Mouse (Mus musculus): Measurements from ENCODE around the gene Olfr201. TPM values are rescaled to one million over a fixed set of nuclear protein-coding genes. Genes with fewer than 3 reads are reported as not detected.
"Not testable (repeated sequence)": the region's sequence is repeated elsewhere in the genome, so short reads cannot be mapped to it uniquely, and the experiment has no call there.

Gene Olfr201
- polyA plus RNA-seq (2016; fragmentation: Nextera tagmentation; extraction: Ambion mirVana), result not detected in 2 replicates

GRCm38 (mm10) chr16:59272532-59272931 lies at the start of gene Olfr201:
Gene Olfr201, minus strand, starts transcription at chr16:59272632.
- H3K9me3 ChIP-seq; H3K27me3 ChIP-seq (replicated peaks; ENCODE audit: low read depth, poor library complexity, severe bottlenecking); DNase-seq (ENCODE audit: low spot score); H3K36me3 ChIP-seq (replicated peaks); H3K27ac ChIP-seq (replicated peaks); H3K4me1 ChIP-seq; H3K4me3 ChIP-seq: not testable (repeated sequence)
- WGBS, result 90% methylated on average over 4 of the region's 4 CpGs

- Histone ChIP-seq H3K4me1 (no peaks in the 10 kb centered on the region), H3K27ac (replicated peaks) (no peak within 1 kb of the TSS), H3K4me3 (no peak within 1 kb of the TSS), H3K27me3 (replicated peaks; ENCODE audit: low read depth, poor library complexity, severe bottlenecking) (no peaks in the 10 kb centered on the region), H3K36me3 (replicated peaks) (no peaks in the 10 kb centered on the region), H3K9me3 (no peaks in the 10 kb centered on the region)
- no peak for DNase-seq (ENCODE audit: low spot score)
Observed at GRCm38 (mm10) chr16:59318148-59318547, 45.7 kb upstream of the Olfr201 start, which contains the start of gene Olfr204. Gene Olfr204, minus strand, starts transcription at chr16:59318248.

GRCm38 (mm10) chr16:59298581-59298980 lies 26.1 kb upstream of the Olfr201 start, which contains the start of gene Olfr203:
Gene Olfr203, plus strand, starts transcription at chr16:59298881.
- no peak within 1 kb of the TSS for H3K27ac ChIP-seq (replicated peaks)
- no peaks in the 10 kb centered on the region for H3K9me3 ChIP-seq
- no peak within 1 kb of the TSS for H3K4me3 ChIP-seq
- no peaks in the 10 kb centered on the region for H3K36me3 ChIP-seq (replicated peaks)
- WGBS, result 82% methylated on average over 2 of the region's 2 CpGs
- no peaks in the 10 kb centered on the region for H3K4me1 ChIP-seq
- DNase-seq (ENCODE audit: low spot score), result no peak
- no peaks in the 10 kb centered on the region for H3K27me3 ChIP-seq (replicated peaks; ENCODE audit: low read depth, poor library complexity, severe bottlenecking)

- H3K27ac ChIP-seq (replicated peaks); H3K4me1 ChIP-seq; H3K4me3 ChIP-seq; DNase-seq (ENCODE audit: low spot score); H3K27me3 ChIP-seq (replicated peaks; ENCODE audit: low read depth, poor library complexity, severe bottlenecking); H3K36me3 ChIP-seq (replicated peaks); H3K9me3 ChIP-seq: not testable (repeated sequence)
- 86% methylated on average over 9 of the region's 9 CpGs for WGBS
Observed at GRCm38 (mm10) chr16:59287576-59287975, 15.1 kb upstream of the Olfr201 start.

GRCm38 (mm10) chr16:59286693-59287092 lies 14.3 kb upstream of the Olfr201 start, which contains the start of gene Olfr202:
Gene Olfr202, minus strand, starts transcription at chr16:59286793.
- 92% methylated on average over 1 of the region's 1 CpGs for WGBS
- H3K36me3 ChIP-seq (replicated peaks), result no peaks in the 10 kb centered on the region

GRCm38 (mm10) chr16:59283476-59283875 lies 11.0 kb upstream of the Olfr201 start:
- no peak overlapping the region for H3K4me3 ChIP-seq
- H3K27ac ChIP-seq (replicated peaks), result no peak overlapping the region
- WGBS, result 73% methylated on average over 1 of the region's 1 CpGs
- no peaks in the 10 kb centered on the region for H3K27me3 ChIP-seq (replicated peaks; ENCODE audit: low read depth, poor library complexity, severe bottlenecking)
- H3K9me3 ChIP-seq, result no peaks in the 10 kb centered on the region
- DNase-seq (ENCODE audit: low spot score), result no peak
- H3K36me3 ChIP-seq (replicated peaks), result no peaks in the 10 kb centered on the region
- H3K4me1 ChIP-seq, result no peaks in the 10 kb centered on the region

More at GRCm38 (mm10) chr16:59286693-59287092, 14.3 kb upstream of the Olfr201 start, which contains the start of gene Olfr202:
- no peaks in the 10 kb centered on the region for H3K27me3 ChIP-seq (replicated peaks; ENCODE audit: low read depth, poor library complexity, severe bottlenecking)
- H3K4me3 ChIP-seq, result no peak within 1 kb of the TSS
- no peaks in the 10 kb centered on the region for H3K9me3 ChIP-seq
- H3K4me1 ChIP-seq, result no peaks in the 10 kb centered on the region
- H3K27ac ChIP-seq (replicated peaks), result no peak within 1 kb of the TSS
- DNase-seq (ENCODE audit: low spot score), result no peak

GRCm38 (mm10) chr16:59280542-59280941 lies 8.1 kb upstream of the Olfr201 start:
- Histone ChIP-seq H3K36me3 (replicated peaks) (no peaks in the 10 kb centered on the region), H3K27ac (replicated peaks) (no peak overlapping the region)

GRCm38 (mm10) chr16:59269097-59269496 lies 3.3 kb downstream of the Olfr201 start:
- not testable (repeated sequence) for H3K9me3 ChIP-seq; DNase-seq (ENCODE audit: low spot score); H3K27ac ChIP-seq (replicated peaks); H3K36me3 ChIP-seq (replicated peaks); H3K4me1 ChIP-seq; H3K4me3 ChIP-seq; H3K27me3 ChIP-seq (replicated peaks; ENCODE audit: low read depth, poor library complexity, severe bottlenecking)
- WGBS, result 83% methylated on average over 4 of the region's 4 CpGs

More at GRCm38 (mm10) chr16:59280542-59280941, 8.1 kb upstream of the Olfr201 start:
- no peaks in the 10 kb centered on the region for H3K4me1 ChIP-seq
- no peaks in the 10 kb centered on the region for H3K27me3 ChIP-seq (replicated peaks; ENCODE audit: low read depth, poor library complexity, severe bottlenecking)
- no peaks in the 10 kb centered on the region for H3K9me3 ChIP-seq
- no peak overlapping the region for H3K4me3 ChIP-seq
- no peak for DNase-seq (ENCODE audit: low spot score)
- 83% methylated on average over 3 of the region's 3 CpGs for WGBS

- Histone ChIP-seq H3K36me3 (replicated peaks) (no peaks in the 10 kb centered on the region), H3K27me3 (replicated peaks; ENCODE audit: low read depth, poor library complexity, severe bottlenecking) (no peaks in the 10 kb centered on the region), H3K27ac (replicated peaks) (no peak overlapping the region), H3K9me3 (0 out of 2 replicates have a peak, but pooled peaks cover 12% of the 10 kb centered on the region), H3K4me3 (no peak overlapping the region), H3K4me1 (no peaks in the 10 kb centered on the region)
- 88% methylated on average over 17 of the region's 17 CpGs for whole genome bisulfite sequencing
- DNase-seq (ENCODE audit: low spot score), result no peak
Observed at GRCm38 (mm10) chr16:59249684-59250083, 22.7 kb downstream of the Olfr201 start.

GRCm38 (mm10) chr16:59219667-59220066 lies 52.8 kb downstream of the Olfr201 start, which contains the start of gene Olfr199:
Gene Olfr199, minus strand, starts transcription at chr16:59219767.
- 78% methylated on average over 1 of the region's 1 CpGs for WGBS
- not testable (repeated sequence) for H3K27ac ChIP-seq (replicated peaks); H3K9me3 ChIP-seq; H3K36me3 ChIP-seq (replicated peaks); H3K4me1 ChIP-seq; DNase-seq (ENCODE audit: low spot score); H3K27me3 ChIP-seq (replicated peaks; ENCODE audit: low read depth, poor library complexity, severe bottlenecking); H3K4me3 ChIP-seq

- not testable (repeated sequence) for H3K36me3 ChIP-seq (replicated peaks); DNase-seq (ENCODE audit: low spot score); H3K4me3 ChIP-seq; H3K9me3 ChIP-seq; H3K27ac ChIP-seq (replicated peaks); H3K4me1 ChIP-seq; H3K27me3 ChIP-seq (replicated peaks; ENCODE audit: low read depth, poor library complexity, severe bottlenecking)
- 86% methylated on average over 3 of the region's 3 CpGs for WGBS
Observed at GRCm38 (mm10) chr16:59217861-59218260, 54.6 kb downstream of the Olfr201 start.
